Mouse (Mus musculus) bone marrow, adult 2 months (tissue): ENCODE measurements around the gene Hebp1.

Source experiments
- CTCF ChIP-seq: fragments of 200-500 bp; IDR thresholded peaks from 2 replicates; pipeline ENCODE4 v1.5.1; 2011; ENCODE audit warnings: low read length, control low read depth; ENCODE audit not compliant: control insufficient read depth, insufficient read depth
- POLR2A ChIP-seq: fragments of 200-500 bp; IDR thresholded peaks from 2 replicates; pipeline ENCODE4 v1.6.1; 2011; ENCODE audit warnings: low read depth, mild to moderate bottlenecking, control low read depth, low read length, borderline replicate concordance; ENCODE audit not compliant: control insufficient read depth

DNA sequence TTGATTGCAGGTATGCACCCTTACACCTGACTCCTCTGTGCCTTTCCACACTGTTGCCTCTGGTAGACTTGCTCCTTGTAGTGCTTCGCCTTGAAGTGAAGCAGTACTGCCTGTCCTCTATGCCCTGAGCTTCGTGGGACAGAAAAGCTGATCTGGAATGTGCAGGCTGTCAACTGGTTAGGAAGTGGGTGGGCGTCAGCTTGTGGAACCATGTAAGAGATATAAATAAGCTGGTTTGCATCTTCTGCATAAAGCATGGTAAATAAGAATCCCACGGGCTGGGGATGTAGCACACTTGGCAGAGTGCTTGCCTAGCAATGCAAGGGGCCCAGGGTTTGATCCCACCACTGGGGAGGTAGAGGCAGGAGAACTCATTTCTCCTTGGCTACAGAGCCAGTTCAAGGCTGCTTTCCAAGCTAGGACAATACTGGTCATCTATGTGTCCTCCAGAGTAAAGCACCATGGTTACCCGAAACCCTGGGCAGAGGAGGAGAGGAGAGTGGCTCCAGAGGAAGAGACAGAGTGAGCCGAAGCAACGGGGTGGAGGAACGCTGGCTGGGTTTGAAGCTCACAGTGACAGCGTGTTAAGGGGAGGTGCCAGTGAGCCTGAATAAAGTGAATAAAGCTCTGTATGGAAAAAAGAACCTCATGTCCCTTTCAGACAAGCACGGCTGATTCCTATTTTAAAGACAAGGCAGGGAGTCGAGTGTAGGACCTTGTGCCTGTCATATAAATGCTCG lies 34.8 kb upstream of the Hebp1 start:
- no peak for TF ChIP-seq CTCF
- TF ChIP-seq POLR2A, result no peak
